Mouse (Mus musculus): ENCODE results near the gene Cdc34b. TPM values are rescaled to one million over a fixed set of nuclear protein-coding genes. Genes with fewer than 3 reads are reported as not detected.
A peak's percentile ranks its signal among the peaks of the same experiment; 100 is the strongest.

Gene Cdc34b
- polyA plus RNA-seq, 1 experiment from 2014 or later = not detected

DNA sequence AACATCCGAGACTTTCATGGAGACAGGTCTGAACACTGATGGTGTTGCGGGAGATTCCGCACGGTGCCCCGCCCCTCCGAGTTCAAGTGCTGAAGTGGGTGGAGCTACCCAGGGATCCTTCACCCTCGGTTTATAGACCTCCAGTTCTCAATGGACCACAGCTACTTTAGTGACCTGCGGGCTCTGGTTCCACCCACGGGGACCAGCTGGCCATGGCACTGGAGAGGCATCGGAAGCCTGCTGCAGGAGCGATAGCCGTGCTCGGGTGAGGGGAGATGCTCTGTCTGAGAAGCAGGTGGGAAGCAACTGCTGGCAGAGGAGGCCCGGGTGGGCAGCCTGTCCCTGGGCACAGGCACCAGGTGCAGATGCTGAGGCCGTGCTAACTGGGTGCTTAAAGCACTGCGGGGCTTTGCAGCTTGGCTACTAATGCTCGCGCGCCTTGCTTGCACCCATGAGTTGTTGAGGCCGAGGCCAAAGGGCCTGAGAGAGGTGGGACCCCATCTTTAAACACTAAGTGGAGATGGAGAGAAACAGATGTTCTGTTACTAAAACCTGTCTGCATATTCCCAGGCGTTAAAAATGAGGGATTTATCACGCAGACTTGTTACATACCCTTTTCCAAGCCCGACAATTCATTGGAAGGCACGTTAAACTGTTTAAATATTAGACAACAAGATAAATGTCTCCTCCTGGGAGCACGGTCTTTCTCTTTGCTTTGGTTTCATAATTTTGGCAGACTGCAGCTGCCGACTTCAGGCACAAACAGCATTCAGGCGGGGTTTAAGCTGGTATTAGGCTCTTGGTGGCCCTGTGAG is 40.0 kb upstream of the Cdc34b start:
- DNase-seq (ENCODE audit: low spot score) = no peak
- no peaks in the 10 kb centered on the region for H3K9me3 ChIP-seq (ENCODE audit: control insufficient read depth, low read length)
- 25% methylated on average over 27 of the region's 27 CpGs for WGBS
- no peaks in the 10 kb centered on the region for H3K4me1 ChIP-seq (replicated peaks; ENCODE audit: control insufficient read depth, insufficient read depth)
- H3K27me3 ChIP-seq (ENCODE audit: control insufficient read depth, insufficient read depth, low read length) = no peaks in the 10 kb centered on the region
- H3K4me3 ChIP-seq (ENCODE audit: low read depth, low read length) = no peak overlapping the region
- no peak for ATAC-seq (ENCODE audit: low FRiP score, low TSS enrichment)
- no peaks in the 10 kb centered on the region for H3K36me3 ChIP-seq (ENCODE audit: control insufficient read depth, insufficient read depth, low read length)
- TF ChIP-seq EP300 (optimal IDR thresholded peaks at IDR 0.05) (no peak), CTCF (IDR thresholded peaks at IDR 0.05; ENCODE audit: low read depth) (no peak)
- H3K9ac ChIP-seq (ENCODE audit: low read length) = no peak overlapping the region
- H3K27ac ChIP-seq (replicated peaks) = no peak overlapping the region
- peak overlapping the region; percentile 42 for H3K4me2 ChIP-seq (replicated peaks; ENCODE audit: low read depth)

DNA sequence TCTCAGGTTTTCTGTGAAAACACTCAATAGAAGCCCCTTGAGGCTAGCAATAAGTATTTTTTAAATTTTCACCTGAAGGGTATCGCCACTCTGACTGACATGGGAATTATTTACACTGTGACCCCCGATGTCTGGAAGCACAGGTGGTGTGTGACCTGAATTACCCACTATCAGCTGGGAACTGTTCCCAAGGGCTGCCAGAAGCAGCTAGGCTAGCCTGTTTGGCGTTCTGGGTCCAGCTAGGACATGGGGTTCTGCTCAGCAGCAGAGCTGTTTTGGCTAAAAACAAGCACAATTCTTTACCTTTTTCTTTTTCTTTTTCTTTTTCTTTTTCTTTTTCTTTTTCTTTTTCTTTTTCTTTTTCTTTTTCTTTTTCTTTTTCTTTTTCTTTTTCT is 39.4 kb upstream of the Cdc34b start:
- TF ChIP-seq CTCF (IDR thresholded peaks at IDR 0.05; ENCODE audit: low read depth) (no peak), EP300 (optimal IDR thresholded peaks at IDR 0.05) (no peak)
- Histone ChIP-seq H3K27ac (replicated peaks) (no peak overlapping the region), H3K9ac (ENCODE audit: low read length) (no peak overlapping the region), H3K4me1 (replicated peaks; ENCODE audit: control insufficient read depth, insufficient read depth) (no peaks in the 10 kb centered on the region), H3K4me3 (ENCODE audit: low read depth, low read length) (no peak overlapping the region), H3K27me3 (ENCODE audit: control insufficient read depth, insufficient read depth, low read length) (no peaks in the 10 kb centered on the region), H3K36me3 (ENCODE audit: control insufficient read depth, insufficient read depth, low read length) (no peaks in the 10 kb centered on the region), H3K9me3 (ENCODE audit: control insufficient read depth, low read length) (no peaks in the 10 kb centered on the region), H3K4me2 (replicated peaks; ENCODE audit: low read depth) (no peak overlapping the region)
- WGBS = 17% methylated on average over 3 of the region's 3 CpGs
- DNase-seq (ENCODE audit: low spot score) (no peak), ATAC-seq (ENCODE audit: low FRiP score, low TSS enrichment) (no peak)

DNA sequence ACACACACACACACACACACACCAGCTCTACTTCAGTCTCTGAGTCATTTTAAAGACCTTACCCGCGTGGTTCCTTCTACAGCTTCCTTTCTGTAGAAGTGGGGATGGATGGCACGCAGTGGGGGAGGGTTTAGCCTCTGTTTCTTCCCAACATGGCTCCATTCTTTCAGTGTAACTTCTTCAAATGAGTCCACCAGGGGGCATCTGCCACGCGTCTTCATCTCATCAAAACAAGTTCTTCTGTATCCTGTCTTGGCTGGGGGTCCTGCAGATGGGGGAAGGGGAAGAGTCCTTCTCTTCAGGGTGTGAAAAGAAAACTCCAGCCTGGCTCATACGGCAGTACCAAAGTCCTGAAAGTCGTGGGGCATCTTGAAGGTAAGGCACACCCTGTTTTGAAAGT is 37.6 kb upstream of the Cdc34b start:
- H3K9ac ChIP-seq (ENCODE audit: low read length) = no peak overlapping the region
- no peak overlapping the region for H3K4me3 ChIP-seq (ENCODE audit: low read depth, low read length)
- ATAC-seq (ENCODE audit: low FRiP score, low TSS enrichment) (no peak), DNase-seq (ENCODE audit: low spot score) (no peak)
- H3K27ac ChIP-seq (replicated peaks) = no peak overlapping the region
- no peak overlapping the region for H3K4me2 ChIP-seq (replicated peaks; ENCODE audit: low read depth)
- H3K36me3 ChIP-seq (ENCODE audit: control insufficient read depth, insufficient read depth, low read length) = no peaks in the 10 kb centered on the region
- WGBS = 47% methylated on average over 7 of the region's 7 CpGs
- no peaks in the 10 kb centered on the region for H3K9me3 ChIP-seq (ENCODE audit: control insufficient read depth, low read length)
- H3K27me3 ChIP-seq (ENCODE audit: control insufficient read depth, insufficient read depth, low read length) = no peaks in the 10 kb centered on the region
- H3K4me1 ChIP-seq (replicated peaks; ENCODE audit: control insufficient read depth, insufficient read depth) = no peaks in the 10 kb centered on the region
- TF ChIP-seq CTCF (IDR thresholded peaks at IDR 0.05; ENCODE audit: low read depth) (peak; percentile 51), EP300 (optimal IDR thresholded peaks at IDR 0.05) (no peak)

DNA sequence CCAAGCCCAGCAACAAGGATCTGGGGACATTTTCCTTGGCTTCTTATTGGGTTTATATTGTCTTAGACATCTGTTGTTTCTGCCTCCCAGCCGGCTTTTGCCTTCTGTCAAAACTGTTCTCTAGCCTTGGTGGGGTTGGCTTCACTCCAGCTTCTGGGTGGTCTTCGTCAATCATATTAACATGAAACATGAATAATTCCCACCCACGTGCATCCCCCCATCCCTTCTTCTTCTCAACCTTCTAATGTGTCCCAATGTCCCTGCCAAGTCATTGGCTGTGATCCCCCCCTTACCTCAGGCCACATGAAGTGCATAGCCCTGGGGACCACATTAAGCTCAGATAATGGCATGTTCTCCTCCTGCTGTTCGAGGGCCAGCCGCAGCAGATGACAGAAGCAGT is 37.1 kb upstream of the Cdc34b start, which contains the start of gene Gm11541:
TSS of gene Gm11541 (minus strand) at position 28 of the 400 bp plus-strand sequence.
- 44% methylated on average over 5 of the region's 5 CpGs for WGBS
- ATAC-seq (ENCODE audit: low FRiP score, low TSS enrichment) (no peak), DNase-seq (ENCODE audit: low spot score) (no peak)

DNA sequence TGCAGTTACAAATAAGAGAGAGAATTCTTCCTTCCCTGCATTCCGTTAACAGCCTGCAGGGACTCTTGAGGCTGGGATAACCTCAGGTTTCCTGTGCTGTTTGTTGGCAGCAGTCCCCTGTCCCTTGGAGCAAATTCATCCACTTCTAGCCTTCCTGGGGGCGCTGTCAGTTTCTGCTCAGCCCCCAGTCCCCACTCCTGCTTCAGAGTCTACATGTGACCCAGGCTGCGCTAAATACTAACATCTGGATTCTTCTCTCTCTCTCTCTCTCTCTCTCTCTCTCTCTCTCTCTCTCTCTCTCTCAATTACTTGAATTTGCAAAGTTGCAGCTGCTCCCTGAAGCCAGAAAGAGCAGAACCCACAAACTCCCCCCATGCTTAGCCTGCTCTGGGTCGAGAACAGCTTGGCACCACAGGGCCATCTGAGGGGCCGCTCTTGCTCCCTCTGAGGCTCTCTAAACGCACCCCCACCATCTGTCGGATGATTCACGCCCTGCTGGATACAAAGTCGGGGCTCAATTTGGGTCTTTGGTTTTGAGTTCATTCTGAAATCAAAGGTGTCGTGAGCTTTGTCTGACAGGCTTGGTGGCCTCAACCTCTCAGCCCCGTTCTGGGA is 28.2 kb upstream of the Cdc34b start:
- Histone ChIP-seq H3K9me3 (ENCODE audit: control insufficient read depth, low read length) (no peaks in the 10 kb centered on the region), H3K27ac (replicated peaks) (no peak overlapping the region), H3K4me1 (replicated peaks; ENCODE audit: control insufficient read depth, insufficient read depth) (no peaks in the 10 kb centered on the region), H3K4me2 (replicated peaks; ENCODE audit: low read depth) (no peak overlapping the region), H3K4me3 (ENCODE audit: low read depth, low read length) (no peak overlapping the region), H3K36me3 (ENCODE audit: control insufficient read depth, insufficient read depth, low read length) (no peaks in the 10 kb centered on the region), H3K27me3 (ENCODE audit: control insufficient read depth, insufficient read depth, low read length) (no peaks in the 10 kb centered on the region), H3K9ac (ENCODE audit: low read length) (no peak overlapping the region)
- no peak for DNase-seq (ENCODE audit: low spot score)
- ATAC-seq (ENCODE audit: low FRiP score, low TSS enrichment) = no peak
- 32% methylated on average over 11 of the region's 11 CpGs for WGBS
- no peak for TF ChIP-seq EP300 (optimal IDR thresholded peaks at IDR 0.05)
- no peak for TF ChIP-seq CTCF (IDR thresholded peaks at IDR 0.05; ENCODE audit: low read depth)

More for the DNA sequence above, 37.1 kb upstream of the Cdc34b start, which contains the start of gene Gm11541:
- Histone ChIP-seq H3K4me3 (ENCODE audit: low read depth, low read length) (no peak within 1 kb of the TSS), H3K9me3 (ENCODE audit: control insufficient read depth, low read length) (no peaks in the 10 kb centered on the region), H3K27ac (replicated peaks) (no peak within 1 kb of the TSS), H3K9ac (ENCODE audit: low read length) (no peak within 1 kb of the TSS), H3K36me3 (ENCODE audit: control insufficient read depth, insufficient read depth, low read length) (no peaks in the 10 kb centered on the region), H3K4me2 (replicated peaks; ENCODE audit: low read depth) (no peak within 1 kb of the TSS), H3K27me3 (ENCODE audit: control insufficient read depth, insufficient read depth, low read length) (no peaks in the 10 kb centered on the region), H3K4me1 (replicated peaks; ENCODE audit: control insufficient read depth, insufficient read depth) (no peaks in the 10 kb centered on the region)
- TF ChIP-seq EP300 (optimal IDR thresholded peaks at IDR 0.05) (no peak), CTCF (IDR thresholded peaks at IDR 0.05; ENCODE audit: low read depth) (no peak)

DNA sequence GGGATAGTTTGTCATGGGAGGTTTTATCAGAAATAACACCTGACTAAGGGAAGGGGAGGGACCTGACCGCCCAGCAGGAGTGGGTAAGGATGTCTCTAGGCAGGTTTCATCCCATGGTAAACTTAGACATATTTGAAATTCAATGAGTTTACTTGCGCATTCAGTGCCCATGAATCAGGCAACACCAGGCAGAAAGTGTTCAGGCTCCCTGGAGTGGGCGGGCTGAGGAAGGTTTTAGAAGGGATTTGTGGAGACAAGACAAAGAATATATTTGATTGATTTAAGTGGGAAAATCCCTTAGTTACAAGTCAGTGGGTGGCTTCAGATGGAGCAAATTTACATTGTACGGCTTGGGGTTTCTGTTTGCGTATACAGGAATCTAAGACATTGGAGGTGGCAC is 26.0 kb upstream of the Cdc34b start:
- H3K9ac ChIP-seq (ENCODE audit: low read length) = no peak overlapping the region
- TF ChIP-seq EP300 (optimal IDR thresholded peaks at IDR 0.05) (no peak), CTCF (IDR thresholded peaks at IDR 0.05; ENCODE audit: low read depth) (no peak)
- ATAC-seq (ENCODE audit: low FRiP score, low TSS enrichment) (no peak), DNase-seq (ENCODE audit: low spot score) (no peak)
- no peak overlapping the region for H3K4me2 ChIP-seq (replicated peaks; ENCODE audit: low read depth)
- H3K27me3 ChIP-seq (ENCODE audit: control insufficient read depth, insufficient read depth, low read length) = no peaks in the 10 kb centered on the region
- no peak overlapping the region for H3K4me3 ChIP-seq (ENCODE audit: low read depth, low read length)
- H3K36me3 ChIP-seq (ENCODE audit: control insufficient read depth, insufficient read depth, low read length) = no peaks in the 10 kb centered on the region
- H3K4me1 ChIP-seq (replicated peaks; ENCODE audit: control insufficient read depth, insufficient read depth) = no peaks in the 10 kb centered on the region
- no peaks in the 10 kb centered on the region for H3K9me3 ChIP-seq (ENCODE audit: control insufficient read depth, low read length)
- 57% methylated on average over 5 of the region's 5 CpGs for WGBS
- no peak overlapping the region for H3K27ac ChIP-seq (replicated peaks)

Data from stomach, postnatal 0 days (tissue).